ENCODE assay signal across 11 mouse cellular contexts in the genomic region with DNA sequence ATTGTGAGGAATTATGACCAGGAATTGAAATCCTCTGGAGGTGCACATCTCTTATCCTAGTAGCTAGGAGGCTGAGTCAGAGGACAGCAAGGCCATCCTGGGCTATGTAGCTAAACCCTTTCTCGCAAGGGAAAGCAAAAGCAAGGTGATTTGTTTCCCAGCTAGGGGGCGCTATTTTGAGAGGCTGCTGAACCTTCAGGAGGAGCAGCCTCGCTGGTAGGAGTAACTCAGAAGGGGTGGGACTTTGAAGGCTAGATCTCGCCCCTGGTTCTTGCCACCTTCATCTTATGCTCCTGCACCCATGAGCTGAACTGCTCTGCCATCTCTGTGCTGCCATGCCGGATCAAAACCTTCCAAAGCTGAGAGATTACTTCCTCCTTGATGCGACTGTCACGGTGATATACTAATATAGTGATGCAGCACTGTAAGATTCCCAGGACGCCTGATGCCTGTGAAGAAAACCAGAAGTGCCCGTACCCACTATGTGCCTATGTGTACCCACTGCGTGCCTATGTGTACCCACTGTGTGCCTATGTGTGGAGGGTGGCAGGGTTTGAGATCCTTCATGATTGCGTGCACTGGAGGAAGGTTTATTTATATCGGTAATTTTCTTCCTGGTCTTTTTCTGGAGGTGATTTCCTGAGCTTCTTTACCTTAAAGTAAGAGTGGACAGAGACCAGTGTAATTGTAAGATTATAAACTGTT. TPM values are rescaled to one million over a fixed set of nuclear protein-coding genes. Genes with fewer than 3 reads are reported as not detected.
DNase-seq lines count a peak whose midpoint lies in the region; ATAC-seq and TF ChIP-seq lines count a peak whose summit lies in the region.
"Had no signal": no experiment of that assay in that cellular context is flagged by ENCODE, and none has a peak within 500 bp of the region (broad histone marks: within the 10 kb centered on the region; RNA-seq: fewer than 3 reads in every experiment).

No protein-coding gene starts in this region.

- H3K9me3 ChIP-seq in intestine, postnatal 0 days (ENCODE audit: control insufficient read depth) = no peaks in the 10 kb centered on the region
- H3K9me3 ChIP-seq in intestine, embryonic 16.5 days (ENCODE audit: control insufficient read depth, low read length) = no peaks in the 10 kb centered on the region
- no peaks in the 10 kb centered on the region for H3K9me3 ChIP-seq in forebrain, embryonic 11.5 days (ENCODE audit: control insufficient read depth, low read length)
- H3K9me3 ChIP-seq: hindbrain, embryonic 13.5 days had no signal

- WGBS in intestine, postnatal 0 days = 79% methylated on average over 12 of the region's 12 CpGs
- 80% methylated on average over 12 of the region's 12 CpGs for WGBS in intestine, embryonic 16.5 days
- 82% methylated on average over 12 of the region's 12 CpGs for WGBS in forebrain, embryonic 11.5 days

- no peak overlapping the region for H3K9ac ChIP-seq in intestine, postnatal 0 days (ENCODE audit: low read depth, low read length)
- no peak overlapping the region for H3K9ac ChIP-seq in intestine, embryonic 16.5 days (ENCODE audit: low read depth, low read length)
- H3K9ac ChIP-seq in forebrain, embryonic 11.5 days (ENCODE audit: low read length) = no peak overlapping the region
- H3K9ac ChIP-seq: hindbrain, embryonic 13.5 days had no signal

- no peak overlapping the region for H3K4me2 ChIP-seq in intestine, postnatal 0 days (replicated peaks; ENCODE audit: low read depth)
- H3K4me2 ChIP-seq in intestine, embryonic 16.5 days (ENCODE audit: low read depth, low read length) = no peak overlapping the region
- H3K4me2 ChIP-seq in forebrain, embryonic 11.5 days (ENCODE audit: low read depth, low read length, severe bottlenecking) = no peak overlapping the region
- H3K4me2 ChIP-seq: hindbrain, embryonic 13.5 days had no signal

- H3K4me3 ChIP-seq in intestine, postnatal 0 days (ENCODE audit: low read depth, low read length) = no peak overlapping the region
- H3K4me3 ChIP-seq in intestine, embryonic 16.5 days (ENCODE audit: low read length) = no peak overlapping the region
- H3K4me3 ChIP-seq in forebrain, embryonic 11.5 days (ENCODE audit: low read depth, low read length) = no peak overlapping the region
- H3K4me3 ChIP-seq: hindbrain, embryonic 13.5 days had no signal

- DNase-seq in CD8-positive naive resting alpha-beta T cell, adult 2 months (ENCODE audit: low read depth in 2 of 2, low spot score in 2 of 2) = peak; percentile 32 to 47
- peak; percentile 25 for DNase-seq in NIH3T3 (ENCODE audit: low read depth)
- DNase-seq in kidney, adult 9 months = no peak
- no peak for DNase-seq in forebrain, embryonic 11.5 days (ENCODE audit: low spot score)
- DNase-seq in cerebellum, postnatal 36 days = no peak

- H3K27ac ChIP-seq in intestine, postnatal 0 days (ENCODE audit: low read depth, low read length) = no peak overlapping the region
- no peak overlapping the region for H3K27ac ChIP-seq in intestine, embryonic 16.5 days (ENCODE audit: low read length)
- no peak overlapping the region for H3K27ac ChIP-seq in forebrain, embryonic 11.5 days (ENCODE audit: low read depth, low read length)
- H3K27ac ChIP-seq: hindbrain, embryonic 13.5 days had no signal

- no peaks in the 10 kb centered on the region for H3K36me3 ChIP-seq in intestine, postnatal 0 days (ENCODE audit: control insufficient read depth, insufficient read depth)
- no peaks in the 10 kb centered on the region for H3K36me3 ChIP-seq in intestine, embryonic 16.5 days (ENCODE audit: control insufficient read depth, insufficient read depth, low read length)
- no peaks in the 10 kb centered on the region for H3K36me3 ChIP-seq in forebrain, embryonic 11.5 days (ENCODE audit: control insufficient read depth, insufficient read depth, low read length)
- H3K36me3 ChIP-seq: hindbrain, embryonic 13.5 days had no signal

- no peak for ATAC-seq in intestine, postnatal 0 days
- ATAC-seq in intestine, embryonic 16.5 days = no peak
- peak; percentile 30; the same call in 1 of the 2 replicates for ATAC-seq in megakaryocyte, adult 5-6 weeks (ENCODE audit: poor library complexity, severe bottlenecking)
- ATAC-seq in forebrain, embryonic 11.5 days (replicated peaks; ENCODE audit: low FRiP score) = no peak
- ATAC-seq: forebrain, embryonic 16.5 days had no signal

- no peaks in the 10 kb centered on the region for H3K27me3 ChIP-seq in intestine, postnatal 0 days (replicated peaks; ENCODE audit: control insufficient read depth, insufficient read depth, low read length)
- H3K27me3 ChIP-seq in intestine, embryonic 16.5 days (replicated peaks; ENCODE audit: control insufficient read depth, insufficient read depth, low read length) = no peaks in the 10 kb centered on the region
- H3K27me3 ChIP-seq in forebrain, embryonic 11.5 days (ENCODE audit: control insufficient read depth, insufficient read depth, low read length) = no peaks in the 10 kb centered on the region

- TF ChIP-seq CTCF in intestine, postnatal 0 days (IDR thresholded peaks at IDR 0.05; ENCODE audit: low read depth) = peak; percentile 54

- no peaks in the 10 kb centered on the region for H3K4me1 ChIP-seq in intestine, postnatal 0 days (replicated peaks; ENCODE audit: control insufficient read depth, insufficient read depth, low read length)
- H3K4me1 ChIP-seq in intestine, embryonic 16.5 days (ENCODE audit: control insufficient read depth, insufficient read depth, low read length) = no peaks in the 10 kb centered on the region
- H3K4me1 ChIP-seq in forebrain, embryonic 11.5 days (replicated peaks; ENCODE audit: control insufficient read depth, insufficient read depth, low read length) = peaks cover 8% of the 10 kb centered on the region; the same call in 1 of the 2 replicates

RNA-seq across cellular contexts. Expression of a gene that starts 52.2 kb away (rescaled TPM):
- not detected in 2 replicates for polyA plus RNA-seq in intestine, postnatal 0 days (2015; fragmentation: Nextera tagmentation; extraction: Ambion mirVana)
- polyA plus RNA-seq in intestine, embryonic 16.5 days (2015; fragmentation: Nextera tagmentation; extraction: Ambion mirVana) = not detected in 2 replicates
- not detected in 2 replicates for total RNA-seq in megakaryocyte, adult 5-6 weeks (2015)
- total RNA-seq in megakaryocyte, adult 5-6 weeks (2017) = not detected in 2 replicates
- polyA plus RNA-seq in forebrain, embryonic 11.5 days (2014; fragmentation: Nextera tagmentation; extraction: Ambion mirVana) = not detected in 2 replicates
- polyA plus RNA-seq: forebrain, embryonic 16.5 days; hindbrain, embryonic 13.5 days had no signal

RNA-seq across cellular contexts. Expression of a gene that starts 54.4 kb away (rescaled TPM):
- polyA plus RNA-seq in intestine, postnatal 0 days (2015; fragmentation: Nextera tagmentation; extraction: Ambion mirVana) = 0.46 and 0.56 TPM in 2 replicates
- 0.28 and 0.29 TPM in 2 replicates for polyA plus RNA-seq in intestine, embryonic 16.5 days (2015; fragmentation: Nextera tagmentation; extraction: Ambion mirVana)
- 0.18 and 0.89 TPM in 2 replicates for total RNA-seq in megakaryocyte, adult 5-6 weeks (2015)
- total RNA-seq in megakaryocyte, adult 5-6 weeks (2017) = not detected in 2 replicates
- 0.33 and 0.57 TPM in 2 replicates for polyA plus RNA-seq in forebrain, embryonic 11.5 days (2014; fragmentation: Nextera tagmentation; extraction: Ambion mirVana)
- total RNA-seq: left cerebral cortex, postnatal 25 days had no signal

Comparison
In these comparisons a context has a peak if more than half of its experiments do, and no peak if none do; other contexts are left out.
1. DNase-seq: peak in CD8-positive naive resting alpha-beta T cell, adult 2 months (2 of 2) and NIH3T3 (single experiment); none in kidney, adult 9 months (single experiment), forebrain, embryonic 11.5 days (single experiment) and cerebellum, postnatal 36 days (0 of 2).